11 mouse cellular contexts compared by ENCODE assay signal in genomic region chr12:113423736-113424597, GRCm38 (mm10).
A peak's percentile ranks its signal among the peaks of the same experiment; 100 is the strongest.
DNase-seq lines count a peak whose midpoint lies in the region; ATAC-seq and TF ChIP-seq lines count a peak whose summit lies in the region.
"Had no signal": no experiment of that assay in that cellular context is flagged by ENCODE, and none has a peak within 500 bp of the region (broad histone marks: within the 10 kb centered on the region; RNA-seq: fewer than 3 reads in every experiment).

No protein-coding gene starts in this region.

- no peak for TF ChIP-seq POLR2A in liver, adult 2 months (IDR thresholded peaks at IDR 0.05; ENCODE audit: extremely low read depth, insufficient read depth, low read length)
- 0 out of 2 replicates have a peak, but pooled peaks have one; percentile 18 for TF ChIP-seq POLR2A in bone marrow, adult 2 months (IDR thresholded peaks at IDR 0.05; ENCODE audit: borderline replicate concordance, control insufficient read depth, low read depth, low read length)
- TF ChIP-seq POLR2A in olfactory bulb, adult 2 months (IDR thresholded peaks at IDR 0.05; ENCODE audit: insufficient read depth, low read depth, low read length), result no peak

- no peaks in the 10 kb centered on the region for H3K79me2 ChIP-seq in liver, adult 2 months (ENCODE audit: control insufficient read depth, insufficient read depth, low read length)

- intact Hi-C loops in gastrocnemius, postnatal 14 days (cut with DNase I; ENCODE audit: low total_unique reads), result no loop called here

- H3K9ac ChIP-seq in liver, adult 2 months (ENCODE audit: low read depth, low read length), result peak overlapping the region; percentile 38
- H3K9ac ChIP-seq in liver, embryonic 12.5 days, result no peak overlapping the region
- H3K9ac ChIP-seq: heart, embryonic 12.5 days had no signal

- no peaks in the 10 kb centered on the region for H3K4me1 ChIP-seq in liver, adult 2 months (ENCODE audit: control insufficient read depth, insufficient read depth, low read length)
- no peaks in the 10 kb centered on the region for H3K4me1 ChIP-seq in liver, embryonic 12.5 days
- H3K4me1 ChIP-seq in bone marrow, adult 2 months (ENCODE audit: control insufficient read depth, insufficient read depth, low read length), result peaks cover 4% of the 10 kb centered on the region; the same call in 1 of the 2 replicates
- H3K4me1 ChIP-seq in olfactory bulb, adult 2 months (ENCODE audit: control insufficient read depth, insufficient read depth, low read length), result no peaks in the 10 kb centered on the region
- H3K4me1 ChIP-seq: heart, embryonic 12.5 days had no signal

- H3K36me3 ChIP-seq in liver, adult 2 months (ENCODE audit: control insufficient read depth, insufficient read depth, low read length), result no peaks in the 10 kb centered on the region
- H3K36me3 ChIP-seq in liver, embryonic 12.5 days, result no peaks in the 10 kb centered on the region
- H3K36me3 ChIP-seq: heart, embryonic 12.5 days had no signal

- WGBS in liver, adult 2 months, result 88% methylated on average over 6 of the region's 6 CpGs
- 75% methylated on average over 6 of the region's 6 CpGs for WGBS in liver, embryonic 12.5 days (ENCODE audit: insufficient replicate concordance)
- WGBS in bone marrow, adult 2 months, result 74% methylated on average over 6 of the region's 6 CpGs
- WGBS in olfactory bulb, adult 2 months, result 87% methylated on average over 6 of the region's 6 CpGs

- peak; percentile 21 for DNase-seq in gastrocnemius, adult 18-20 months (ENCODE audit: low spot score)
- DNase-seq in gastrocnemius, postnatal 14 days, result no peak
- no peak for DNase-seq in liver, adult 2 months (ENCODE audit: extremely low read depth, low read depth, low spot score)
- DNase-seq in right cerebral cortex, postnatal 25 days, result no peak
- DNase-seq: cerebellum, adult 2 months; kidney, adult 18-20 months had no signal

- peak overlapping the region; percentile 36; the same call in 1 of the 2 replicates for H3K4me3 ChIP-seq in liver, adult 2 months (ENCODE audit: insufficient read depth, low read depth, low read length)
- no peak overlapping the region for H3K4me3 ChIP-seq in liver, embryonic 12.5 days
- H3K4me3 ChIP-seq in bone marrow, adult 2 months (replicated peaks; ENCODE audit: control insufficient read depth, low read depth, low read length), result peak overlapping the region; percentile 78
- H3K4me3 ChIP-seq in olfactory bulb, adult 2 months (ENCODE audit: insufficient read depth, low read depth, low read length), result peak overlapping the region; percentile 29; the same call in 1 of the 2 replicates
- H3K4me3 ChIP-seq: heart, embryonic 12.5 days had no signal

- ATAC-seq in liver, embryonic 12.5 days, result no peak
- ATAC-seq in granulocyte monocyte progenitor cell, adult 5-6 weeks (replicated peaks; ENCODE audit: poor library complexity, severe bottlenecking), result no peak

- H3K27ac ChIP-seq in liver, adult 2 months (replicated peaks; ENCODE audit: insufficient read depth, low read depth, low read length), result no peak overlapping the region
- H3K27ac ChIP-seq in liver, embryonic 12.5 days, result no peak overlapping the region
- H3K27ac ChIP-seq in bone marrow, adult 2 months (ENCODE audit: control insufficient read depth, insufficient read depth, low read depth, low read length, poor library complexity), result peak overlapping the region; percentile 96
- peak overlapping the region; percentile 31; the same call in 1 of the 2 replicates for H3K27ac ChIP-seq in olfactory bulb, adult 2 months (ENCODE audit: insufficient read depth, low read depth, low read length)

- no peaks in the 10 kb centered on the region for H3K9me3 ChIP-seq in liver, embryonic 12.5 days (replicated peaks)
- H3K9me3 ChIP-seq: heart, embryonic 12.5 days had no signal

- no peaks in the 10 kb centered on the region; the same call in 1 of the 2 replicates for H3K27me3 ChIP-seq in liver, adult 2 months (ENCODE audit: control insufficient read depth, insufficient read depth, low read length)
- no peaks in the 10 kb centered on the region for H3K27me3 ChIP-seq in liver, embryonic 12.5 days (replicated peaks)
- H3K27me3 ChIP-seq: heart, embryonic 12.5 days had no signal

- H3K4me2 ChIP-seq in liver, embryonic 12.5 days, result no peak overlapping the region
- H3K4me2 ChIP-seq: heart, embryonic 12.5 days had no signal

- no peak for TF ChIP-seq CTCF in liver, adult 2 months (IDR thresholded peaks at IDR 0.05; ENCODE audit: low read depth, low read length)
- TF ChIP-seq CTCF in bone marrow, adult 2 months (IDR thresholded peaks at IDR 0.05; ENCODE audit: control insufficient read depth, insufficient read depth, low read length), result no peak
- TF ChIP-seq CTCF in olfactory bulb, adult 2 months (IDR thresholded peaks at IDR 0.05; ENCODE audit: insufficient read depth, low read depth, low read length), result no peak

Comparison
In these comparisons a context has a peak if more than half of its experiments do, and no peak if none do; other contexts are left out.
1. H3K27ac ChIP-seq: peak in bone marrow, adult 2 months (single experiment) and olfactory bulb, adult 2 months (single experiment); none in liver, adult 2 months (single experiment) and liver, embryonic 12.5 days (single experiment).